Mouse (Mus musculus) erythroid progenitor cell, adult 5-6 weeks (primary cell): ENCODE measurements around the gene Smim4. TPM values are rescaled to one million over a fixed set of nuclear protein-coding genes. Genes with fewer than 3 reads are reported as not detected.

Experiments
- total RNA-seq, 2 experiments: library from RNA; stranded (forward) in 1 of 2; stranded (reverse) in 1 of 2; fragments of 150-400 nt in 1 of 2; fragments of 186-747, 209-891 nt in 1 of 2; gene quantifications; 2 replicates each; pipeline versions ENCODE4 v1.2.3 to v1.2.4; 2015 to 2017; ENCODE audit warnings: low replicate concordance in 2 of 2

Smim4 gene
- total RNA-seq, 2 experiments from 2014 or later, result 15.3 to 35.2 TPM

Other genes with a start within 250 kb of the Smim4 start
- gene Mustn1, start 249.8 kb downstream of the Smim4 start, total RNA-seq (2015; ENCODE audit: low replicate concordance), result not detected in 2 replicates
- not detected in 2 replicates for gene Mustn1, start 249.8 kb downstream of the Smim4 start, total RNA-seq (2017; ENCODE audit: low replicate concordance)
- not detected in 2 replicates for gene Itih4, start 242.5 kb downstream of the Smim4 start, total RNA-seq (2015; ENCODE audit: low replicate concordance)
- gene Itih4, start 242.5 kb downstream of the Smim4 start, total RNA-seq (2017; ENCODE audit: low replicate concordance), result not detected in 2 replicates
- gene Itih3, start 205.2 kb downstream of the Smim4 start, total RNA-seq (2015; ENCODE audit: low replicate concordance), result not detected in 2 replicates
- gene Itih3, start 205.2 kb downstream of the Smim4 start, total RNA-seq (2017; ENCODE audit: low replicate concordance), result not detected in 2 replicates
- not detected in 2 replicates for gene Itih1, start 185.7 kb downstream of the Smim4 start, total RNA-seq (2015; ENCODE audit: low replicate concordance)
- not detected in 2 replicates for gene Itih1, start 185.7 kb downstream of the Smim4 start, total RNA-seq (2017; ENCODE audit: low replicate concordance)
- 0.36 and 2.9 TPM in 2 replicates for gene Nek4, start 177.6 kb downstream of the Smim4 start, total RNA-seq (2015; ENCODE audit: low replicate concordance)
- gene Nek4, start 177.6 kb downstream of the Smim4 start, total RNA-seq (2017; ENCODE audit: low replicate concordance), result 1.8 and 2.2 TPM in 2 replicates
- 21.0 and 37.8 TPM in 2 replicates for gene Glt8d1, start 127.6 kb downstream of the Smim4 start, total RNA-seq (2015; ENCODE audit: low replicate concordance)
- 7.1 and 16.7 TPM in 2 replicates for gene Glt8d1, start 127.6 kb downstream of the Smim4 start, total RNA-seq (2017; ENCODE audit: low replicate concordance)
- gene Spcs1, start 127.3 kb downstream of the Smim4 start, total RNA-seq (2015; ENCODE audit: low replicate concordance), result 77.8 and 139 TPM in 2 replicates
- 41.7 and 80.6 TPM in 2 replicates for gene Spcs1, start 127.3 kb downstream of the Smim4 start, total RNA-seq (2017; ENCODE audit: low replicate concordance)
- 137 and 157 TPM in 2 replicates for gene Pbrm1, start 109.8 kb downstream of the Smim4 start, total RNA-seq (2015; ENCODE audit: low replicate concordance)
- 163 and 194 TPM in 2 replicates for gene Pbrm1, start 109.8 kb downstream of the Smim4 start, total RNA-seq (2017; ENCODE audit: low replicate concordance)
- 53.7 and 58.0 TPM in 2 replicates for gene Gnl3, start 109.8 kb downstream of the Smim4 start, total RNA-seq (2015; ENCODE audit: low replicate concordance)
- 33.6 and 40.5 TPM in 2 replicates for gene Gnl3, start 109.8 kb downstream of the Smim4 start, total RNA-seq (2017; ENCODE audit: low replicate concordance)
- gene Nt5dc2, start 2.1 kb upstream of the Smim4 start, total RNA-seq (2015; ENCODE audit: low replicate concordance), result 10.9 and 25.2 TPM in 2 replicates
- gene Nt5dc2, start 2.1 kb upstream of the Smim4 start, total RNA-seq (2017; ENCODE audit: low replicate concordance), result 9.9 and 11.0 TPM in 2 replicates
- 27.2 TPM in 1 of 2 replicates, not detected in the other for gene Stab1, start 39.7 kb upstream of the Smim4 start, total RNA-seq (2015; ENCODE audit: low replicate concordance)
- 0.64 TPM in 1 of 2 replicates, not detected in the other for gene Stab1, start 39.7 kb upstream of the Smim4 start, total RNA-seq (2017; ENCODE audit: low replicate concordance)
- not detected in 2 replicates for gene Tnnc1, start 79.4 kb upstream of the Smim4 start, total RNA-seq (2015; ENCODE audit: low replicate concordance)
- gene Tnnc1, start 79.4 kb upstream of the Smim4 start, total RNA-seq (2017; ENCODE audit: low replicate concordance), result not detected in 2 replicates
- gene Nisch, start 88.0 kb upstream of the Smim4 start, total RNA-seq (2015; ENCODE audit: low replicate concordance), result 55.1 and 59.1 TPM in 2 replicates
- gene Nisch, start 88.0 kb upstream of the Smim4 start, total RNA-seq (2017; ENCODE audit: low replicate concordance), result 48.8 and 49.1 TPM in 2 replicates
- not detected in 2 replicates for gene Sema3g, start 88.9 kb upstream of the Smim4 start, total RNA-seq (2015; ENCODE audit: low replicate concordance)
- not detected in 2 replicates for gene Sema3g, start 88.9 kb upstream of the Smim4 start, total RNA-seq (2017; ENCODE audit: low replicate concordance)
- gene Phf7, start 122.4 kb upstream of the Smim4 start, total RNA-seq (2015; ENCODE audit: low replicate concordance), result 2.1 and 7.2 TPM in 2 replicates
- gene Phf7, start 122.4 kb upstream of the Smim4 start, total RNA-seq (2017; ENCODE audit: low replicate concordance), result 3.1 and 4.4 TPM in 2 replicates
- gene Bap1, start 122.5 kb upstream of the Smim4 start, total RNA-seq (2015; ENCODE audit: low replicate concordance), result 15.5 and 23.8 TPM in 2 replicates
- 42.6 and 58.7 TPM in 2 replicates for gene Bap1, start 122.5 kb upstream of the Smim4 start, total RNA-seq (2017; ENCODE audit: low replicate concordance)
- 0.36 TPM in 1 of 2 replicates, not detected in the other for gene Dnah1, start 194.9 kb upstream of the Smim4 start, total RNA-seq (2015; ENCODE audit: low replicate concordance)
- gene Dnah1, start 194.9 kb upstream of the Smim4 start, total RNA-seq (2017; ENCODE audit: low replicate concordance), result under 0.01 TPM in 1 of 2 replicates, not detected in the other
- gene Capn7, start 207.7 kb upstream of the Smim4 start, total RNA-seq (2015; ENCODE audit: low replicate concordance), result 18.0 and 29.9 TPM in 2 replicates
- gene Capn7, start 207.7 kb upstream of the Smim4 start, total RNA-seq (2017; ENCODE audit: low replicate concordance), result 19.0 and 23.8 TPM in 2 replicates